Mouse (Mus musculus) splenic B cell, adult 2 months (primary cell): Measurements from ENCODE around the gene Kirrel3.

Experiments used
- DNase-seq: peaks from one replicate; pipeline ENCODE4 v3.0.0-alpha.2; 2011; ENCODE audit warnings: low read depth, low spot score
- H3K27me3 ChIP-seq: 2 replicates; pipeline ENCODE4 v1.6.1; 2012; ENCODE audit warnings: mild to moderate bottlenecking, low read length, moderate library complexity, mixed read lengths; ENCODE audit not compliant: control insufficient read depth, poor library complexity, insufficient read depth, severe bottlenecking
- H3K36me3 ChIP-seq: 2 replicates; pipeline ENCODE4 v1.6.1; 2012; ENCODE audit warnings: mild to moderate bottlenecking, low read length, moderate library complexity, mixed read lengths; ENCODE audit not compliant: control insufficient read depth, poor library complexity, insufficient read depth, severe bottlenecking

Kirrel3 gene

DNA sequence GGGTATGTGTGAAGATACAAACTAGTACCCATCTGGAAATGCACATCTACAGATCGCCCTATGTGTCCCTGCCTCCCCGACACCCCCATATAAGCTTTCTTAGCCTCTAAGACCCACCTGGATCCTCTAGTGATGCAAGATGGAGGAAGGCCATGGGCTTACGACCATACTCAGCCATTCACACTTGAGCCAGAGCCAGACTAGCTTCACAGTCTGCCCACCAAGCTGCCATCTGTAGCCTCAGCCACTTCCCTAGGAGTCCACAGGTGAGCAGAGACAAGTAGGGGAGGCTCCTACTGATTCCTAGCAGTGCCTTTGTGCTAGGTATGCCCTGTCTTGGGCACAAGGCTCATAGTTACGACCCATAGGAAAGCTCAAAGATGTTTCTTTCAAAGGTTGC lies 476.6 kb downstream of the Kirrel3 start:
- no peaks in the 10 kb centered on the region for H3K27me3 ChIP-seq
- H3K36me3 ChIP-seq: no peaks in the 10 kb centered on the region
- no peak for DNase-seq

DNA sequence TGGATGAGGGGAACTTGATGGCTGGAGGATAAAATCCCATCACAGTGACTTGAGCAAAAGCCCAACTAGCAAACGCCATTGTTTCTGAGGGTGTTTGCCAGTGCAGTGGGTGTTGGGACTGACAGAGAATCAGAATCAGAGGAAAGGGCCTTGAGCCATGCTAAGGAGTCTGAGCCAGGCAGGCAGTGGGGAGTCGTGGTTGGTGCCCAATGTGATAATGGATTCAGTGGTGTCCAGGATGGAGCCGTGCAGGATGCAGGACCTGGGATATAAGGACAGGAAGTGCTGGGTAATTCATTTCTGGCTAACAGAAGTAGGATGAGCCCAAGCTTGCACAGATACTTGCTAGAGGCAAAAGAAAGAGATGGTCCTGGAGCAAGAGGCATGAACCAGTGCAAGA lies 477.9 kb downstream of the Kirrel3 start:
- H3K36me3 ChIP-seq: no peaks in the 10 kb centered on the region

DNA sequence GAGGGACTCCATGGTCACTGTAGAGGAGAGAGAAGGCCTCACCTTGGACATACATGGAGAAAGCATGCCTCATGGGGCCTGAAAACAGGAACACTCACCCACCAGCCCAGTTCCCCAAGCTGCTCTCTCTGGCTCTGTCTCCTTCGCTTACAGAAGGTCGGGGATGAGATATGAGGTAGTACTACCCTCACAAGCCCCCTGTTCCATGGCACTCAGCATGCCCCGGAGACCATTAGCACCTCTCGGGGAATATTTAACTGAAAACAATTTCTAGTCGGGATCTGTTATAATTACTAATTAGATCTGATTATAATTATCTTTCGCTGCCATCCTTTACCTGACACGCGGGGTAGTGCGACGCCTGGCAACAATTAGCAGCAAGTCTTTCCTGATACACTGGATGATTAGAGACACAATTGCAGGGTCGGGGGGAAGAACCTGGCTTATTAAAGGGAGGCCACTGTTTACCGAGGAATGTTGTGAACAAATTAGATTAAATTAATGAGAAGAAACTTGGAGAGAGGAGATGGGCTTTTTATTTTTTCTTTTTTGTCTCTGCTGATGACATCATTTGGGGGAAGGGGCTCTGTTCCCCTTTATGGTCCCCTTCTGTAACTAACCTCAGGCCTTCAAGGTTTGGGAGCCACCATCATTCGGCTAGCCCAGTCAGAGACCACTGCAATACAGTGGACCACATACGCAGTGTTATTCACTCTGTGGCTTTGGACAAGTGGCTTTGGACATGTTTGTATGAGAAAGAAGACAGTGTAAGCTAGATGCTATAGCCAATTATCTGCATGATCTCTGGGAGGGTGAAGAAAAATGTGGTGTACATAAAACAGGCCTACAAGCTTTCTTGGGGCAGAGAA lies 478.7 kb downstream of the Kirrel3 start:
- H3K36me3 ChIP-seq: no peaks in the 10 kb centered on the region
- no peaks in the 10 kb centered on the region for H3K27me3 ChIP-seq
- no peak for DNase-seq

More for the DNA sequence above, 477.9 kb downstream of the Kirrel3 start:
- H3K27me3 ChIP-seq: no peaks in the 10 kb centered on the region
- no peak for DNase-seq

GRCm38 (mm10) chr9:34965041-34965415 lies 479.3 kb downstream of the Kirrel3 start:
- no peak for DNase-seq
- Histone ChIP-seq H3K36me3 (no peaks in the 10 kb centered on the region), H3K27me3 (no peaks in the 10 kb centered on the region)

- no peak for DNase-seq
- Histone ChIP-seq H3K36me3 (no peaks in the 10 kb centered on the region), H3K27me3 (no peaks in the 10 kb centered on the region)
Observed at GRCm38 (mm10) chr9:34967772-34968171, 482.1 kb downstream of the Kirrel3 start.

GRCm38 (mm10) chr9:34969881-34970490 lies 484.3 kb downstream of the Kirrel3 start:
- Histone ChIP-seq H3K36me3 (no peaks in the 10 kb centered on the region), H3K27me3 (no peaks in the 10 kb centered on the region)
- no peak for DNase-seq

GRCm38 (mm10) chr9:34974326-34974725 lies 488.6 kb downstream of the Kirrel3 start:
- DNase-seq: no peak
- no peaks in the 10 kb centered on the region for H3K36me3 ChIP-seq
- no peaks in the 10 kb centered on the region for H3K27me3 ChIP-seq

- no peaks in the 10 kb centered on the region for H3K36me3 ChIP-seq
- DNase-seq: no peak
- no peaks in the 10 kb centered on the region for H3K27me3 ChIP-seq
Observed at GRCm38 (mm10) chr9:34975245-34975644, 489.6 kb downstream of the Kirrel3 start.

DNA sequence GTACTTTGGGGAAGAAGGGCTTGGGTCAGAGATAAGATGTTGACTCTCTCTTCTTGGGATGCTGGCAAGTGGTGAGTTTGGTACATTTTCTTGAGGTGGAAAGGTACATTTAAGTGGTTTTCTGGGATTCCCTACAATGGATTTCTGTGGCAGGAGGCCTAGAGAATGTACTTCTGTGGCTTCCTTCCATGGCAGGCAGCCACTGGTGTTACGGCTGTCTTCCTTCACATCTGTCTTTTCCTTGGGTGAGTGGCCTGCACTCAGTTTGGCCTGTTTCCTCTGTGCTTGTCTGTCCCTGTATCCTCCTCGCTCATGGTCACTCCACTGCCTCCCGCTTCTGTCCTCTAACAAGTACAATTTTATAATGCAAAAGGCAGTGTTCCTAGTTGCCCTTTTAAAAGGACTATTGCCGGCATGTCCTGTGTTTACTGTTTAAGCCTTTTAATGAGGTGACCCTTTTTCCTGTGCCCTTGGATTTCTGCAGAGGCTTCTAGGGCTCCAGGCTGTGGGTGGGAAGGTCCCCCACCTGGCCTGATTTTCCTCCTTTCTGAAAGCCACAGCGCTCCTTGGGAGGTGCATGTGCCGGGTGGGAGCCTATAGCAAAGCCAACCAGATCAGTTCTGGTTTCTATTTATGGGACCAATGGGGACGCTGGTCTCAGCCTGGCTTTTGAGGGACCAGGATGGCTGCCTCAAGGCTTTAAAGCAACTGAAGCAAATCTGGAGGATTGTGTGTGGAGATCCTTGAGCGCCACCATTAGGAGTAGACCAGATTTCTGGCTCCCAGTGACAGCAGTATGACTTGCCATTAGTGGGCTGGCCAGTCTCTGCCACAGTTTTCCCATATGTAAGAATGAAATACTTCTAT lies 491.1 kb downstream of the Kirrel3 start:
- no peak for DNase-seq
- no peaks in the 10 kb centered on the region for H3K27me3 ChIP-seq
- H3K36me3 ChIP-seq: no peaks in the 10 kb centered on the region

- no peaks in the 10 kb centered on the region for H3K36me3 ChIP-seq
- no peak for DNase-seq
- no peaks in the 10 kb centered on the region for H3K27me3 ChIP-seq
Observed at GRCm38 (mm10) chr9:34977700-34978099, 492.0 kb downstream of the Kirrel3 start.

GRCm38 (mm10) chr9:34978229-34978628 lies 492.5 kb downstream of the Kirrel3 start:
- DNase-seq: no peak
- no peaks in the 10 kb centered on the region for H3K36me3 ChIP-seq
- H3K27me3 ChIP-seq: no peaks in the 10 kb centered on the region

DNA sequence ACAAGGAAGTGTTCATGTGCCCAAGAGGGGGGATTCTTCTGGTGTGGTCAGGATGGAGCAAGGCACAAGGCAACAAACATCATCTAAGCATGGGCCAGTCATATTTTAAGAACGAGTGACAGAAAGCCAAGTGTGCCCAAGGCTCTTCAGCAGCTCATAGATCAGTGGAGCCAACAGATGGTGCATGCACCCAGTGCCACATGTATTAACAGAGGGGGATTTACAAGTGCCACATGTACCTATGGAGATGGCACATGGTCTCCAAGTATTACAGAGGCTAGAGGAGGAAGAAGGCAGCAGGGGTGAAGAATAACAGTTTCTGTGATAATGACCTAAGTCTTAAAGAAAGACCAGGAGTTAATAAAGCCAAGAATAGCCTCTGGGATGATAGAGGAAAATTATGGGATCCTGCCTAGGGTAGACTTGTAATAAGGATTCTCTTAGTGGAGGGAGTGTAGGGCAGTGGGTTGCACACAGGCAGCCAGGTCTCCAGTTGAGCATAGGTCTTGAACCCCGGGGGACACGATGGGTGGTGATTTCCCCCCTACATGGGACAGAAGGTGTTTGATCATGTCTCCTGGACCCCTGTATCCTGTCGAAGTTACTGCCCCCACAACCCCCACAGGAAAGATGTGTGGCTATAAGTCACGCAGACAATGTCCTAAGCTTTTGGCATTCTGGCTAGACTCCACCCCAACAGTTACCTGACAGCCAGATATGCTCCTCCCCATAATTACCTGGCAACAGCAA lies 495.0 kb downstream of the Kirrel3 start:
- no peak for DNase-seq
- H3K27me3 ChIP-seq: no peaks in the 10 kb centered on the region
- H3K36me3 ChIP-seq: no peaks in the 10 kb centered on the region

DNA sequence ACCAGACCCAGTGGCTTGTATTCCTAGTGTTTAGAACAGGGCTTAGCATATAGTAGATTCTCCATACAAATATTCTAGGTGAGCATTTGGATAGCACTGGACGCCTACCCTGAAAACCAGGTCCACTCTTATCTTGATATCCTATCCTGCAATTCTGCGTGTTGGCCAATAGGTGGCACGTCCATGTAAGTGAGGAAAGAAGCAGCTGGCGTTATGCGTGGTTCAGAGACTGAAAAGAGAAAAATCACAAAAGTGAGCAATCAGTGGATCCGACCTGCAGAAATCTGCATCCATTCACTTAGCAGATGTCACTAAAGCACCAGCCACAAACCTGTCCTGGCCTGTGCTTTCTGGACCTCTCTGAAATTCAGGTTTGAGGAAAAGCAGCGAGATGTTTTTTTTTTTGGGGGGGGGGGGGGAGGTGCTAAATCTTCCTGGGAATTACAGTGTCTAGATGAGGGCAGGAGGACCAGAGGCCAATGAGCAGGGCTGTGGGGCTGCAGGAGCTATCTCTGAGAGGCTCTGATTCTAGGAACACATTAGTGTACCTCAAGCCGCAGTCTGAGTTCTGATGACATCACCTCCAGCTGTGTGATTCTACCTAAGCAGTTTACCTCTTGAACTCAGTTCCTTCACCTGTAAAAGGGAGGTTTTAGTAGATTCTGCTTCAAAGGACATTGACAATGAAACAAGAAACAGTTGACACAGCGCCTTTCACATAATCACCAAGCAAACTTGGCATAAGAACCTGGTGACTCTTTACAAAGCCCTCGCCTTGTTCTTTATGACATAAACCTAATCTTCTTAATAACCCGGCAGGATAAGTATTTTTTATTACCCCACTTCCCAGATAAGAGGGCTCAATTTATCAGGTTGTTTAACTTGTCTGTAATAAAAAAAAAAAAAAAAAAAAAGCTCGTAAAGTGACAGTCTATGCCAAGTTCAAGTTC lies 498.1 kb downstream of the Kirrel3 start:
- no peaks in the 10 kb centered on the region for H3K27me3 ChIP-seq
- H3K36me3 ChIP-seq: no peaks in the 10 kb centered on the region
- peak; percentile 60 for DNase-seq
